Mouse (Mus musculus): Measurements from ENCODE around the gene Hes2. TPM values are rescaled to one million over a fixed set of nuclear protein-coding genes. Genes with fewer than 3 reads are reported as not detected.
A peak's percentile ranks its signal among the peaks of the same experiment; 100 is the strongest.

The Hes2 gene
- polyA plus RNA-seq, 1 experiment from 2014 or later, result not detected

GRCm38 (mm10) chr4:152151451-152151965 is 7.2 kb upstream of the Hes2 start:
- Histone ChIP-seq H3K27ac (no peak overlapping the region), H3K4me3 (peak overlapping the region; percentile 38), H3K9me3 (no peaks in the 10 kb centered on the region), H3K36me3 (no peaks in the 10 kb centered on the region), H3K4me2 (replicated peaks) (peak overlapping the region; percentile 59), H3K9ac (no peak overlapping the region), H3K27me3 (peaks cover 69% of the 10 kb centered on the region), H3K4me1 (peaks cover 13% of the 10 kb centered on the region; the same call in 1 of the 2 replicates)
- no peak for ATAC-seq (ENCODE audit: insufficient number of reproducible peaks, insufficient read depth, low FRiP score, low TSS enrichment)
- WGBS, result 16% methylated on average over 7 of the region's 7 CpGs

DNA sequence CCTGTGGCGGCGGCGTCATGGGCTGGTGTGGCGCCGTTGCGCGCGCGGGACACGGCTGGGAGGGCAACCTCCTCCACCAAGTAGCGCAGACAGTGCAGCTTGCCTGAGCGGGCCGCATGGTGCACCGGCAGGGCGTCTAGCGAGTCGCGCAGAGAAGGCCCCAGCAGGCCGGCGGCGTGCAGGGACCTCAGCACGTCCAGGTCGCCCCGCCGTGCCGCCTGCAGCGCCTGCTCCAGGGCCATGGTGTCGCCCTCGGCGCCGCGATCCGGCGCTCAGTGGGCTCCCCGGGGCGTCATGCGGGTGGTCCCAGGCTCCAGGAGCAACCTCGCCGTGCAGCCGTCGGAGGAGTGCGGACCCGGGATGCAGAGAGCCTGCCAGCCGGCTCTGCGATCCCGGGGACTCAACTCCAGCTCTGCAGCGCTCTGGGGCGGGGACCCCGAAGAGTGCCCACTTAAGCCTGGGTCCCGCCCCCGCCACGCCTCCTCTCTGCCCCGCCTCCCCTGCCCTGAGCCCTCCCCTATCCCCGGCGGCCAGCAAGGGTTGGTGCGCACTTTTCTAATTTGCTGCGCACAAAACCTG is 6.6 kb upstream of the Hes2 start, which contains the start of gene Espn:
TSS of gene Espn (minus strand) at position 406 of the 579 bp plus-strand sequence.
- peak within 1 kb of the TSS; percentile 59 for H3K4me2 ChIP-seq (replicated peaks)
- under 1% methylated on average over 57 of the region's 57 CpGs for WGBS
- H3K9ac ChIP-seq, result no peak within 1 kb of the TSS
- no peaks in the 10 kb centered on the region for H3K36me3 ChIP-seq
- peak within 1 kb of the TSS; percentile 38 for H3K4me3 ChIP-seq
- peak; percentile 50 for ATAC-seq (ENCODE audit: insufficient number of reproducible peaks, insufficient read depth, low FRiP score, low TSS enrichment)
- no peak within 1 kb of the TSS for H3K27ac ChIP-seq
- H3K4me1 ChIP-seq, result peaks cover 13% of the 10 kb centered on the region; the same call in 1 of the 2 replicates
- H3K27me3 ChIP-seq, result peaks cover 73% of the 10 kb centered on the region
- no peaks in the 10 kb centered on the region for H3K9me3 ChIP-seq

DNA sequence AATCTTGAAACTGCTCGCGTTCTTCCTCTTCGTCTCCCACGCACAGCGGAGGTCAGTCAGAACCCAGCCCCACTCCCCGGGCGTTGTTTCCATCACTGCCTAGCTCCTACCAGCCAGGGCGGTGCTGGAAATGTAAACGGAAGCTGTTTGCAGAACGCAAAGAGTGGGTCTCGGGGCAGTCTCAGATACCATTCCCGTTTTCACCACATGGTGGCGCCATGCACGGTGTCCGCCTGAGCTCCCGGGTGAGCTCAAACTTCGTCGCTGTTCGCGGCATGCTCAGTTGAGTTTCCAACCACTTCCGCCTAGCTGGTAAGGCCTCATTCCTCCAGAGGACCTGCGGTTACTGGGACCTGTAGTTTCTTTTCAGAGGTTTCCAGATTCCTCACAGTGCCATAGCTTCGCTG is 4.9 kb upstream of the Hes2 start:
- WGBS, result 2% methylated on average over 23 of the region's 23 CpGs
- H3K27ac ChIP-seq, result no peak overlapping the region
- H3K36me3 ChIP-seq, result no peaks in the 10 kb centered on the region
- ATAC-seq (ENCODE audit: insufficient number of reproducible peaks, insufficient read depth, low FRiP score, low TSS enrichment), result no peak
- peaks cover 89% of the 10 kb centered on the region for H3K27me3 ChIP-seq
- peak overlapping the region; percentile 35 for H3K4me2 ChIP-seq (replicated peaks)
- H3K9ac ChIP-seq, result no peak overlapping the region
- no peaks in the 10 kb centered on the region for H3K9me3 ChIP-seq
- peak overlapping the region; percentile 6; the same call in 1 of the 2 replicates for H3K4me3 ChIP-seq
- peaks cover 13% of the 10 kb centered on the region; the same call in 1 of the 2 replicates for H3K4me1 ChIP-seq

DNA sequence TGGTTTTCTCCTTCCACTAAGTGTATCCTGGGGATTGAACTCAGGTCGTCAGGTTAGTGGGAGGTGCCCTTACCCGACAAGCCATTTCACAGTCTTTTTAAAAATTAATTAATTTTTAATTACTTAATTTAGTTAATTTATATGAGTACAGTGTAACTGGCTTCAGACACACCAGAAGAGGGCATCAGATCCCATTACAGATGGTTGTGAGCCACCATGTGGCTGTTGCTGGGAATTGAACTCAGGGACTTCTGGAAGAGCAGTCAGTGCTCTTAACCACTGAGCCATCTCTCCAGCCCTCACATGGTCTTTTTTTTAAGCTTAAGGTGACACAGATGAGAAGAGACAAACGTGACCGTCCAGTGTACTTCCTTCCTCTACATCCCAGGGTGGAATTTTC is 3.6 kb upstream of the Hes2 start:
- peaks cover 13% of the 10 kb centered on the region for H3K4me1 ChIP-seq
- ATAC-seq (ENCODE audit: insufficient number of reproducible peaks, insufficient read depth, low FRiP score, low TSS enrichment), result no peak

GRCm38 (mm10) chr4:152157779-152158584 is 685 bp upstream of the Hes2 start:
- H3K4me2 ChIP-seq (replicated peaks), result peak overlapping the region; percentile 26
- peak overlapping the region; percentile 20 for H3K4me3 ChIP-seq
- 16% methylated on average over 21 of the region's 21 CpGs for WGBS
- H3K9me3 ChIP-seq, result no peaks in the 10 kb centered on the region
- no peaks in the 10 kb centered on the region for H3K36me3 ChIP-seq
- no peak overlapping the region for H3K9ac ChIP-seq
- peaks cover 7% of the 10 kb centered on the region; the same call in 1 of the 2 replicates for H3K4me1 ChIP-seq
- ATAC-seq (ENCODE audit: insufficient number of reproducible peaks, insufficient read depth, low FRiP score, low TSS enrichment), result no peak
- H3K27me3 ChIP-seq, result peaks cover 89% of the 10 kb centered on the region
- no peak overlapping the region for H3K27ac ChIP-seq

More for the DNA sequence above, 3.6 kb upstream of the Hes2 start:
- Histone ChIP-seq H3K36me3 (no peaks in the 10 kb centered on the region), H3K4me2 (replicated peaks) (no peak overlapping the region), H3K27ac (no peak overlapping the region), H3K27me3 (peaks cover 89% of the 10 kb centered on the region), H3K4me3 (no peak overlapping the region), H3K9ac (no peak overlapping the region), H3K9me3 (no peaks in the 10 kb centered on the region)
- WGBS, result 59% methylated on average over 4 of the region's 4 CpGs

GRCm38 (mm10) chr4:152159285-152159678 is 615 bp downstream of the Hes2 start:
- H3K4me3 ChIP-seq, result peak overlapping the region; percentile 20; the same call in 1 of the 2 replicates
- under 1% methylated on average over 19 of the region's 19 CpGs for WGBS
- ATAC-seq (ENCODE audit: insufficient number of reproducible peaks, insufficient read depth, low FRiP score, low TSS enrichment), result no peak
- no peak overlapping the region for H3K9ac ChIP-seq
- peaks cover 82% of the 10 kb centered on the region for H3K27me3 ChIP-seq
- peak overlapping the region; percentile 25; the same call in 1 of the 2 replicates for H3K4me2 ChIP-seq (replicated peaks)
- 0 out of 2 replicates have a peak, but pooled peaks cover 3% of the 10 kb centered on the region for H3K9me3 ChIP-seq
- H3K36me3 ChIP-seq, result no peaks in the 10 kb centered on the region
- H3K27ac ChIP-seq, result no peak overlapping the region
- H3K4me1 ChIP-seq, result no peaks in the 10 kb centered on the region; the same call in 1 of the 2 replicates

- 36% methylated on average over 4 of the region's 4 CpGs for WGBS
- H3K27ac ChIP-seq, result no peak overlapping the region
- no peaks in the 10 kb centered on the region; the same call in 1 of the 2 replicates for H3K4me1 ChIP-seq
- H3K9ac ChIP-seq, result no peak overlapping the region
- no peak for ATAC-seq (ENCODE audit: insufficient number of reproducible peaks, insufficient read depth, low FRiP score, low TSS enrichment)
- H3K4me2 ChIP-seq (replicated peaks), result no peak overlapping the region
- 0 out of 2 replicates have a peak, but pooled peaks cover 3% of the 10 kb centered on the region for H3K9me3 ChIP-seq
- no peak overlapping the region for H3K4me3 ChIP-seq
- peaks cover 78% of the 10 kb centered on the region for H3K27me3 ChIP-seq
- H3K36me3 ChIP-seq, result no peaks in the 10 kb centered on the region
Measured at GRCm38 (mm10) chr4:152160748-152161147, 2.1 kb downstream of the Hes2 start.

GRCm38 (mm10) chr4:152161601-152162000 is 2.9 kb downstream of the Hes2 start:
- Histone ChIP-seq H3K9me3 (0 out of 2 replicates have a peak, but pooled peaks cover 3% of the 10 kb centered on the region), H3K27ac (no peak overlapping the region), H3K4me2 (replicated peaks) (no peak overlapping the region), H3K36me3 (no peaks in the 10 kb centered on the region), H3K27me3 (peaks cover 74% of the 10 kb centered on the region), H3K4me3 (no peak overlapping the region), H3K4me1 (no peaks in the 10 kb centered on the region; the same call in 1 of the 2 replicates), H3K9ac (no peak overlapping the region)
- 69% methylated on average over 6 of the region's 6 CpGs for WGBS
- ATAC-seq (ENCODE audit: insufficient number of reproducible peaks, insufficient read depth, low FRiP score, low TSS enrichment), result no peak

- Histone ChIP-seq H3K36me3 (no peaks in the 10 kb centered on the region), H3K4me2 (replicated peaks) (no peak overlapping the region), H3K27ac (no peak overlapping the region), H3K4me1 (no peaks in the 10 kb centered on the region; the same call in 1 of the 2 replicates), H3K4me3 (no peak overlapping the region), H3K9ac (no peak overlapping the region), H3K9me3 (0 out of 2 replicates have a peak, but pooled peaks cover 3% of the 10 kb centered on the region), H3K27me3 (peaks cover 64% of the 10 kb centered on the region)
- no peak for ATAC-seq (ENCODE audit: insufficient number of reproducible peaks, insufficient read depth, low FRiP score, low TSS enrichment)
- WGBS, result 92% methylated on average over 2 of the region's 2 CpGs
Measured at GRCm38 (mm10) chr4:152162748-152163147, 4.1 kb downstream of the Hes2 start.

DNA sequence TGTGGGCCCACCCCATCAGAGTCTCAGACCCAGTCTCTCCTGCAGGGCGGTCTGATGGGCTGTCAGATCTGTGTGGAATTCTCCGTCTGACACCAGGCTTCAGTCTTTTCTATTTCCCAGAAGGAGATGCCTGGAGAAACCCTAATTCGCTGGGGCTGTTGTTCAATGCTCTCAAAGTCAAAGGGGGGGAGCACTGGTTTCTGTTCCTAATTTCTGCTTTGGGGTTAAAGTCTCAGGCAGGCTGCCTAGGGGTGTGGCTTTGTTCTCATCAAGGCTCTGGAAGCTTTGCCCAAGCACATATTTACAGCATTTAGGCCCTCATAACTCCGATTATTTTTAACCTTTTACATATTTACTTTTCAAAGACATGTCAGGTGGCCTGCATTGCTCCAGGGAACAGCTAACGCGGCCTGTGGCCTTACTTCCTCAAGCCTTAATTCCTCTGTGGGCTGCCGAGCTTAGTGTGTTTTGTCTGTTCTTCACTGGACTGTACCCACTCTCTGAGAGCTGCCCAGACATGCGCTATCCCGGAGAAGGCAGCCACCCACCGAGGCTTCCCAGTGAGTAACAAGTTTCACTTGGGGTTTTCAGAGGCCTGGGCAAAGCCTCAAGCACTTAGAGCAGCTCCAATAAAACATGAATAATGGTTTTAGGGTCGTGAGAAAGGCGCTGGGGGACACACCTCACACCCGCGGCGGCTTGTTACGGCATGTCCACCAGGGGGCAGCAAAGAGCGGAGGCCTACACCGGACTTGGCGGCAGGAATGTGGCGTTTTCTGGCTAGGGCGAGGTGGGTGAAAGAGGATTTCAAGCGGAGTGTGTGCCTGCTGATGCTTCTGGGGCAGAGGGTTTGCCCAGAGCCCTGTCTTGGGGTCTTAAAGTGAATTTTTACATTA is 6.6 kb downstream of the Hes2 start:
- 23% methylated on average over 22 of the region's 22 CpGs for WGBS
- no peak overlapping the region; the same call in 1 of the 2 replicates for H3K27ac ChIP-seq
- no peak overlapping the region for H3K4me3 ChIP-seq
- H3K4me2 ChIP-seq (replicated peaks), result no peak overlapping the region
- peaks cover 39% of the 10 kb centered on the region for H3K27me3 ChIP-seq
- H3K4me1 ChIP-seq, result no peaks in the 10 kb centered on the region; the same call in 1 of the 2 replicates
- 0 out of 2 replicates have a peak, but pooled peaks cover 3% of the 10 kb centered on the region for H3K9me3 ChIP-seq
- ATAC-seq (ENCODE audit: insufficient number of reproducible peaks, insufficient read depth, low FRiP score, low TSS enrichment), result no peak
- H3K36me3 ChIP-seq, result no peaks in the 10 kb centered on the region
- H3K9ac ChIP-seq, result no peak overlapping the region

DNA sequence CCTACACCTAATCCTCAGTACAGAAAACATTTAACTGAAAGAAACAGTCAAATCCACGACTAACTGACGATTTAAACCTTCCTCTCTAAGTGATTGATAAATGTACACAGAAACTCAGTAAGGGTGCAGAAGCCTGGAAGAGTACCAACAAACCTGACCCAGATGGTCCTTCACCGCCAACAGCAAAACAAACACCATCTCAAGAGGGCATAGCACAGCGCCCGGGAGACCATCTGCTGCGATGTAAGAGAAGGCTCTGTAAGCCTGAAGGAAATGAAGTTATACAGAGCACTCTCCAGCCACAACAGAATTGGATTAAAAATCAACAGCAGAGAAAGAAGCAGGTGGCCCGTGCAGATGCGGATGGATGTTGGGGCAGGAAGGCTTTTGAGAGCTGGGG is 9.4 kb downstream of the Hes2 start:
- 58% methylated on average over 8 of the region's 8 CpGs for WGBS

More for the DNA sequence above, 9.4 kb downstream of the Hes2 start:
- no peak overlapping the region for H3K4me3 ChIP-seq
- no peaks in the 10 kb centered on the region for H3K36me3 ChIP-seq
- no peaks in the 10 kb centered on the region; the same call in 1 of the 2 replicates for H3K4me1 ChIP-seq
- no peak overlapping the region for H3K4me2 ChIP-seq (replicated peaks)
- H3K9me3 ChIP-seq, result 0 out of 2 replicates have a peak, but pooled peaks cover 3% of the 10 kb centered on the region
- ATAC-seq (ENCODE audit: insufficient number of reproducible peaks, insufficient read depth, low FRiP score, low TSS enrichment), result no peak
- no peak overlapping the region for H3K9ac ChIP-seq
- H3K27ac ChIP-seq, result no peak overlapping the region
- H3K27me3 ChIP-seq, result peaks cover 12% of the 10 kb centered on the region

Measured in embryonic facial prominence, embryonic 12.5 days (tissue).